Mouse (Mus musculus) forebrain, embryonic 12.5 days (tissue): ENCODE data around the gene Vps29. TPM values are rescaled to one million over a fixed set of nuclear protein-coding genes. Genes with fewer than 3 reads are reported as not detected.
A peak's percentile ranks its signal among the peaks of the same experiment; 100 is the strongest.

Source experiments
- ATAC-seq: fragments of 200-750 bp; cut with Nextera tagmentation; 2 replicates; pipeline ENCODE4 v1.8.0; 2017; ENCODE audit warnings: moderate TSS enrichment; ENCODE audit not compliant: low FRiP score
- H3K27ac ChIP-seq: fragments of 300-500 bp; sonication (generic); 2 replicates; pipeline ENCODE4 v1.5.1; 2016; ENCODE audit warnings: mild to moderate bottlenecking
- H3K27me3 ChIP-seq: fragments of 300-500 bp; sonication (generic); 2 replicates; pipeline ENCODE4 v1.6.1; 2016; ENCODE audit warnings: mild to moderate bottlenecking
- H3K36me3 ChIP-seq: fragments of 300-500 bp; sonication (generic); replicated peaks from 2 replicates; pipeline ENCODE4 v1.6.1; 2016; ENCODE audit warnings: mild to moderate bottlenecking
- H3K4me1 ChIP-seq: fragments of 300-500 bp; sonication (generic); 2 replicates; pipeline ENCODE4 v1.6.1; 2016
- H3K4me2 ChIP-seq: fragments of 300-500 bp; sonication (generic); 2 replicates; pipeline ENCODE4 v1.6.1; 2016; ENCODE audit warnings: mild to moderate bottlenecking, moderate library complexity
- H3K4me3 ChIP-seq: fragments of 300-500 bp; sonication (generic); replicated peaks from 2 replicates; pipeline ENCODE4 v1.5.1; 2016; ENCODE audit warnings: mild to moderate bottlenecking
- H3K9ac ChIP-seq: fragments of 300-500 bp; sonication (generic); 2 replicates; pipeline ENCODE4 v1.6.1; 2016; ENCODE audit warnings: mild to moderate bottlenecking
- H3K9me3 ChIP-seq: fragments of 300-500 bp; sonication (generic); 2 replicates; pipeline ENCODE4 v1.6.1; 2016
- WGBS: fragments of 180-500 bp; shearing (Covaris S2); methylation state at CpG from one replicate; pipeline ENCODE4 v1.1.7; 2016; 5-methylcytosine and 5-hydroxymethylcytosine counted together
- polyA plus RNA-seq: library from polyadenylated mRNA; unstranded; fragments of >200 nt; fragmentation: Nextera tagmentation; extraction: Ambion mirVana; gene quantifications from 2 replicates; pipeline ENCODE4 v1.2.1, GENCODE M21; 2016

Vps29 gene
- polyA plus RNA-seq, 1 experiment from 2014 or later = 174 TPM

- Histone ChIP-seq H3K27ac (no peak overlapping the region), H3K4me3 (no peak overlapping the region)
- ATAC-seq = no peak
These were observed 9.9 kb upstream of the Vps29 start for GRCm38 (mm10) chr5:122344260-122344659.

GRCm38 (mm10) chr5:122345777-122346176 is 8.4 kb upstream of the Vps29 start:
- Histone ChIP-seq H3K9ac (no peak overlapping the region), H3K36me3 (no peaks in the 10 kb centered on the region), H3K4me1 (peaks cover 4% of the 10 kb centered on the region; the same call in 1 of the 2 replicates), H3K4me2 (no peak overlapping the region), H3K27ac (no peak overlapping the region), H3K9me3 (no peaks in the 10 kb centered on the region), H3K27me3 (no peaks in the 10 kb centered on the region), H3K4me3 (no peak overlapping the region)
- no peak for ATAC-seq
- 73% methylated on average over 4 of the region's 4 CpGs for WGBS

More at GRCm38 (mm10) chr5:122344260-122344659, 9.9 kb upstream of the Vps29 start:
- 10% methylated on average over 5 of the region's 5 CpGs for WGBS
- no peaks in the 10 kb centered on the region for H3K36me3 ChIP-seq
- H3K9me3 ChIP-seq = no peaks in the 10 kb centered on the region
- no peak overlapping the region for H3K9ac ChIP-seq
- H3K4me2 ChIP-seq = no peak overlapping the region
- no peaks in the 10 kb centered on the region for H3K27me3 ChIP-seq
- H3K4me1 ChIP-seq = peaks cover 4% of the 10 kb centered on the region; the same call in 1 of the 2 replicates

GRCm38 (mm10) chr5:122354492-122355067 is 411 bp downstream of the Vps29 start:
- ATAC-seq = no peak; the same call in 1 of the 2 replicates

GRCm38 (mm10) chr5:122371591-122372191 is 17.5 kb downstream of the Vps29 start, which contains the start of gene Gpn3:
Gene Gpn3, plus strand, starts transcription at chr5:122371876.
- Histone ChIP-seq H3K4me3 (peak within 1 kb of the TSS; percentile 68), H3K36me3 (peaks cover 40% of the 10 kb centered on the region), H3K4me1 (peaks cover 22% of the 10 kb centered on the region), H3K9ac (peak within 1 kb of the TSS; percentile 87), H3K9me3 (no peaks in the 10 kb centered on the region), H3K4me2 (peak within 1 kb of the TSS; percentile 71), H3K27ac (peak within 1 kb of the TSS; percentile 98), H3K27me3 (no peaks in the 10 kb centered on the region)
- under 1% methylated on average over 36 of the region's 46 CpGs for WGBS
- peak; percentile 86 for ATAC-seq

More at GRCm38 (mm10) chr5:122354492-122355067, 411 bp downstream of the Vps29 start:
- Histone ChIP-seq H3K27ac (peak overlapping the region; percentile 80), H3K4me1 (peaks cover 15% of the 10 kb centered on the region), H3K9ac (peak overlapping the region; percentile 91), H3K36me3 (peaks cover 5% of the 10 kb centered on the region; the same call in 1 of the 2 replicates), H3K9me3 (no peaks in the 10 kb centered on the region), H3K4me3 (peak overlapping the region; percentile 92), H3K27me3 (no peaks in the 10 kb centered on the region), H3K4me2 (peak overlapping the region; percentile 86)
- WGBS = under 1% methylated on average over 51 of the region's 57 CpGs

GRCm38 (mm10) chr5:122372192-122372769 is 18.1 kb downstream of the Vps29 start, which contains the start of gene Fam216a:
Gene Fam216a, minus strand, starts transcription at chr5:122372364.
- Histone ChIP-seq H3K27ac (peak within 1 kb of the TSS; percentile 98), H3K4me3 (peak within 1 kb of the TSS; percentile 68), H3K9me3 (no peaks in the 10 kb centered on the region), H3K9ac (peak within 1 kb of the TSS; percentile 87), H3K36me3 (peaks cover 34% of the 10 kb centered on the region), H3K4me1 (peaks cover 22% of the 10 kb centered on the region), H3K4me2 (peak within 1 kb of the TSS; percentile 71), H3K27me3 (no peaks in the 10 kb centered on the region)
- ATAC-seq = peak; percentile 94
- under 1% methylated on average over 53 of the region's 53 CpGs for WGBS

- peaks cover 28% of the 10 kb centered on the region for H3K36me3 ChIP-seq
- peak overlapping the region; percentile 76 for H3K9ac ChIP-seq
- no peaks in the 10 kb centered on the region for H3K9me3 ChIP-seq
- H3K27ac ChIP-seq = peak overlapping the region; percentile 88
- no peak for ATAC-seq
- H3K4me1 ChIP-seq = peaks cover 22% of the 10 kb centered on the region
- H3K4me2 ChIP-seq = peak overlapping the region; percentile 71
- peak overlapping the region; percentile 68 for H3K4me3 ChIP-seq
- H3K27me3 ChIP-seq = no peaks in the 10 kb centered on the region
- 6% methylated on average over 5 of the region's 5 CpGs for WGBS
These were observed 18.7 kb downstream of the Vps29 start for GRCm38 (mm10) chr5:122372878-122373277.

- Histone ChIP-seq H3K4me2 (no peak overlapping the region), H3K27ac (no peak overlapping the region), H3K4me1 (peaks cover 12% of the 10 kb centered on the region), H3K9me3 (no peaks in the 10 kb centered on the region), H3K27me3 (no peaks in the 10 kb centered on the region), H3K4me3 (no peak overlapping the region), H3K36me3 (peaks cover 49% of the 10 kb centered on the region), H3K9ac (no peak overlapping the region)
- no peak for ATAC-seq
- 89% methylated on average over 4 of the region's 4 CpGs for WGBS
These were observed 23.1 kb downstream of the Vps29 start for GRCm38 (mm10) chr5:122377101-122377833.

- Histone ChIP-seq H3K9ac (no peak overlapping the region), H3K4me3 (no peak overlapping the region), H3K27me3 (no peaks in the 10 kb centered on the region), H3K4me1 (peaks cover 6% of the 10 kb centered on the region), H3K9me3 (no peaks in the 10 kb centered on the region), H3K4me2 (no peak overlapping the region), H3K36me3 (peaks cover 54% of the 10 kb centered on the region), H3K27ac (no peak overlapping the region)
- no peak for ATAC-seq
- 95% methylated on average over 12 of the region's 12 CpGs for WGBS
These were observed 24.0 kb downstream of the Vps29 start for GRCm38 (mm10) chr5:122378171-122378570.

- WGBS = 59% methylated on average over 11 of the region's 11 CpGs
- Histone ChIP-seq H3K27me3 (no peaks in the 10 kb centered on the region), H3K27ac (no peak overlapping the region), H3K4me1 (no peaks in the 10 kb centered on the region), H3K4me3 (no peak overlapping the region), H3K9ac (no peak overlapping the region), H3K36me3 (peaks cover 52% of the 10 kb centered on the region), H3K4me2 (no peak overlapping the region), H3K9me3 (no peaks in the 10 kb centered on the region)
- ATAC-seq = peak; percentile 53; the same call in 1 of the 2 replicates
These were observed 25.4 kb downstream of the Vps29 start for GRCm38 (mm10) chr5:122379374-122380155.

GRCm38 (mm10) chr5:122390006-122390405 is 35.8 kb downstream of the Vps29 start:
- Histone ChIP-seq H3K4me3 (no peak overlapping the region), H3K27ac (no peak overlapping the region), H3K4me1 (peaks cover 13% of the 10 kb centered on the region), H3K9ac (no peak overlapping the region), H3K27me3 (no peaks in the 10 kb centered on the region), H3K4me2 (no peak overlapping the region), H3K36me3 (no peaks in the 10 kb centered on the region; the same call in 1 of the 2 replicates), H3K9me3 (no peaks in the 10 kb centered on the region)
- 87% methylated on average over 5 of the region's 5 CpGs for WGBS
- ATAC-seq = no peak

- ATAC-seq = no peak
- no peak overlapping the region for H3K27ac ChIP-seq
- H3K27me3 ChIP-seq = no peaks in the 10 kb centered on the region
- no peak overlapping the region for H3K4me2 ChIP-seq
- H3K4me3 ChIP-seq = no peak overlapping the region
- H3K9me3 ChIP-seq = no peaks in the 10 kb centered on the region
- H3K36me3 ChIP-seq = no peaks in the 10 kb centered on the region; the same call in 1 of the 2 replicates
- peaks cover 13% of the 10 kb centered on the region for H3K4me1 ChIP-seq
- no peak overlapping the region for H3K9ac ChIP-seq
These were observed 36.5 kb downstream of the Vps29 start for GRCm38 (mm10) chr5:122390671-122391070.
